Mouse (Mus musculus) megakaryocyte, embryonic 14.5 days (primary cell): Measurements from ENCODE around the gene Slx1b.

Experiments used
- FLI1 ChIP-seq: IDR thresholded peaks from 2 replicates; pipeline ENCODE4 v1.6.1; 2012; ENCODE audit warnings: low read length, inconsistent platforms, mixed read lengths
- GATA1 ChIP-seq: IDR thresholded peaks from 3 replicates; pipeline ENCODE4 v1.6.1; 2012; ENCODE audit warnings: mixed read lengths, low read length, inconsistent platforms, borderline replicate concordance

GRCm38 (mm10) chr7:126676631-126677220 lies 18.9 kb downstream of the Slx1b start:
- TF ChIP-seq GATA1 (no peak), FLI1 (no peak)
